Mouse (Mus musculus) urinary bladder, postnatal 14 days (tissue): ENCODE measurements around the gene Agxt2.

Source experiments
- DNase-seq: peaks from one replicate; pipeline ENCODE4 v3.0.0; 2021; ENCODE audit warnings: low spot score

Agxt2 gene

GRCm38 (mm10) chr15:10426545-10427266 lies 68.4 kb downstream of the Agxt2 start:
- DNase-seq: no peak

- no peak for DNase-seq
Measured at GRCm38 (mm10) chr15:10436893-10437292, 78.6 kb downstream of the Agxt2 start.

GRCm38 (mm10) chr15:10439963-10440362 lies 81.6 kb downstream of the Agxt2 start:
- no peak for DNase-seq

GRCm38 (mm10) chr15:10441493-10441892 lies 83.2 kb downstream of the Agxt2 start:
- DNase-seq: no peak

- no peak for DNase-seq
Measured at GRCm38 (mm10) chr15:10442275-10442674, 83.9 kb downstream of the Agxt2 start.

- no peak for DNase-seq
Measured at GRCm38 (mm10) chr15:10447102-10447501, 88.8 kb downstream of the Agxt2 start.
